In genomic region chr17:56405856-56406840, GRCm38 (mm10) we compare ENCODE assay signal across 9 mouse cellular contexts.
DNase-seq lines count a peak whose midpoint lies in the region; ATAC-seq and TF ChIP-seq lines count a peak whose summit lies in the region.
"Had no signal": no experiment of that assay in that cellular context is flagged by ENCODE, and none has a peak within 500 bp of the region (broad histone marks: within the 10 kb centered on the region; RNA-seq: fewer than 3 reads in every experiment).

No protein-coding gene starts in this region.

- no peak for DNase-seq in kidney, adult 11 months
- DNase-seq in brain, adult 2 months (ENCODE audit: low read depth, low spot score) = peak; percentile 60
- DNase-seq in lung, postnatal 0 days (ENCODE audit: low spot score) = peak; percentile 15
- DNase-seq in c-Kit-positive CD71-positive TER-119-positive erythroid progenitor cells, embryonic 14.5 days (ENCODE audit: low spot score) = no peak
- DNase-seq in urinary bladder, adult 2 months (ENCODE audit: low spot score) = no peak
- DNase-seq in adrenal gland, adult 18-20 months (ENCODE audit: low spot score in 2 of 2) = no peak

- H3K36me3 ChIP-seq in kidney, embryonic 15.5 days = peaks cover 44% of the 10 kb centered on the region
- peaks cover 18% of the 10 kb centered on the region for H3K36me3 ChIP-seq in forebrain, embryonic 16.5 days (ENCODE audit: control insufficient read depth, insufficient read depth)
- H3K36me3 ChIP-seq in lung, postnatal 0 days (ENCODE audit: insufficient read depth, low read length) = peaks cover 19% of the 10 kb centered on the region; the same call in 1 of the 2 replicates

- ATAC-seq in kidney, embryonic 15.5 days (replicated peaks; ENCODE audit: low FRiP score) = no peak
- ATAC-seq in forebrain, embryonic 16.5 days = no peak
- ATAC-seq in lung, postnatal 0 days = peak; percentile 16; the same call in 1 of the 2 replicates

- 0 out of 2 replicates have a peak overlapping the region, but pooled peaks have one; percentile 2 for H3K27ac ChIP-seq in kidney, embryonic 15.5 days
- H3K27ac ChIP-seq in forebrain, embryonic 16.5 days (ENCODE audit: low read length) = peak overlapping the region; percentile 0
- no peak overlapping the region for H3K27ac ChIP-seq in lung, postnatal 0 days (ENCODE audit: low read length)

- H3K4me2 ChIP-seq in kidney, embryonic 15.5 days = no peak overlapping the region
- no peak overlapping the region for H3K4me2 ChIP-seq in forebrain, embryonic 16.5 days (ENCODE audit: low read length)
- H3K4me2 ChIP-seq in lung, postnatal 0 days (replicated peaks; ENCODE audit: low read depth, low read length) = no peak overlapping the region

- TF ChIP-seq CTCF in lung, postnatal 0 days (IDR thresholded peaks at IDR 0.05) = no peak

- WGBS in kidney, embryonic 15.5 days = 83% methylated on average over 14 of the region's 14 CpGs
- 75% methylated on average over 14 of the region's 14 CpGs for WGBS in forebrain, embryonic 16.5 days
- 73% methylated on average over 14 of the region's 14 CpGs for WGBS in lung, postnatal 0 days

- H3K9ac ChIP-seq in kidney, embryonic 15.5 days = no peak overlapping the region
- no peak overlapping the region for H3K9ac ChIP-seq in forebrain, embryonic 16.5 days (replicated peaks; ENCODE audit: low read depth, low read length)
- H3K9ac ChIP-seq in lung, postnatal 0 days (replicated peaks; ENCODE audit: low read depth) = no peak overlapping the region

- no peak for TF ChIP-seq EP300 in lung, postnatal 0 days (IDR thresholded peaks at IDR 0.05)

- peaks cover 23% of the 10 kb centered on the region for H3K4me1 ChIP-seq in kidney, embryonic 15.5 days
- peaks cover 29% of the 10 kb centered on the region for H3K4me1 ChIP-seq in forebrain, embryonic 16.5 days (replicated peaks; ENCODE audit: control insufficient read depth, insufficient read depth, low read length)
- no peaks in the 10 kb centered on the region for H3K4me1 ChIP-seq in lung, postnatal 0 days (ENCODE audit: insufficient read depth, low read depth, low read length)

- no peaks in the 10 kb centered on the region for H3K9me3 ChIP-seq in kidney, embryonic 15.5 days (replicated peaks)
- no peaks in the 10 kb centered on the region for H3K9me3 ChIP-seq in forebrain, embryonic 16.5 days (ENCODE audit: control insufficient read depth, low read length)
- H3K9me3 ChIP-seq in lung, postnatal 0 days (ENCODE audit: low read length) = no peaks in the 10 kb centered on the region

- no peaks in the 10 kb centered on the region for H3K27me3 ChIP-seq in kidney, embryonic 15.5 days
- H3K27me3 ChIP-seq in forebrain, embryonic 16.5 days (replicated peaks; ENCODE audit: control insufficient read depth, insufficient read depth, low read length) = no peaks in the 10 kb centered on the region
- no peaks in the 10 kb centered on the region for H3K27me3 ChIP-seq in lung, postnatal 0 days (replicated peaks; ENCODE audit: insufficient read depth, low read length)

- no peak overlapping the region for H3K4me3 ChIP-seq in kidney, embryonic 15.5 days (replicated peaks)
- no peak overlapping the region for H3K4me3 ChIP-seq in forebrain, embryonic 16.5 days (replicated peaks; ENCODE audit: low read length)
- H3K4me3 ChIP-seq in lung, postnatal 0 days (ENCODE audit: low read depth, low read length) = no peak overlapping the region
- H3K4me3 ChIP-seq: erythroblast, embryonic 14.5 days had no signal

Comparison
In these comparisons a context has a peak if more than half of its experiments do, and no peak if none do; other contexts are left out.
1. DNase-seq: peak in brain, adult 2 months (single experiment) and lung, postnatal 0 days (single experiment); none in kidney, adult 11 months (single experiment), c-Kit-positive CD71-positive TER-119-positive erythroid progenitor cells, embryonic 14.5 days (single experiment), urinary bladder, adult 2 months (single experiment) and adrenal gland, adult 18-20 months (0 of 2).